Mouse (Mus musculus): Measurements from ENCODE around the gene Wnt9a. TPM values are rescaled to one million over a fixed set of nuclear protein-coding genes. Genes with fewer than 3 reads are reported as not detected.

Wnt9a gene
- polyA plus RNA-seq, 1 experiment = 0.67 TPM

GRCm38 (mm10) chr11:59265154-59265813, 41.4 kb upstream of the Wnt9a start:
- WGBS = 76% methylated on average over 8 of the region's 8 CpGs
- TF ChIP-seq CTCF (IDR thresholded peaks at IDR 0.05; ENCODE audit: borderline replicate concordance, insufficient read depth, low read depth, low read length) (no peak), POLR2A (IDR thresholded peaks at IDR 0.05; ENCODE audit: borderline replicate concordance, insufficient read depth, low read length) (no peak)
- no peak for DNase-seq
- H3K27ac ChIP-seq (ENCODE audit: insufficient read depth, low read length) = no peak overlapping the region
- no peak overlapping the region for H3K4me3 ChIP-seq (replicated peaks; ENCODE audit: insufficient read depth, low read depth, low read length)
- no peaks in the 10 kb centered on the region for H3K4me1 ChIP-seq (ENCODE audit: control insufficient read depth, insufficient read depth, low read length)
- peaks cover 4% of the 10 kb centered on the region; the same call in 1 of the 2 replicates for H3K27me3 ChIP-seq (ENCODE audit: control insufficient read depth, insufficient read depth, low read length)

- no peaks in the 10 kb centered on the region for H3K4me1 ChIP-seq (ENCODE audit: control insufficient read depth, insufficient read depth, low read length)
- TF ChIP-seq POLR2A (IDR thresholded peaks at IDR 0.05; ENCODE audit: borderline replicate concordance, insufficient read depth, low read length) (no peak), CTCF (IDR thresholded peaks at IDR 0.05; ENCODE audit: borderline replicate concordance, insufficient read depth, low read depth, low read length) (no peak)
- 39% methylated on average over 6 of the region's 6 CpGs for WGBS
- H3K27me3 ChIP-seq (ENCODE audit: control insufficient read depth, insufficient read depth, low read length) = peaks cover 4% of the 10 kb centered on the region; the same call in 1 of the 2 replicates
- no peak overlapping the region for H3K27ac ChIP-seq (ENCODE audit: insufficient read depth, low read length)
- no peak overlapping the region for H3K4me3 ChIP-seq (replicated peaks; ENCODE audit: insufficient read depth, low read depth, low read length)
- DNase-seq = no peak
Measured at GRCm38 (mm10) chr11:59266727-59267126, 40.0 kb upstream of the Wnt9a start.

GRCm38 (mm10) chr11:59274184-59274583, 32.5 kb upstream of the Wnt9a start:
- no peak overlapping the region for H3K4me3 ChIP-seq (replicated peaks; ENCODE audit: insufficient read depth, low read depth, low read length)
- H3K4me1 ChIP-seq (ENCODE audit: control insufficient read depth, insufficient read depth, low read length) = no peaks in the 10 kb centered on the region
- H3K27ac ChIP-seq (ENCODE audit: insufficient read depth, low read length) = no peak overlapping the region
- WGBS = 60% methylated on average over 3 of the region's 3 CpGs
- DNase-seq = no peak
- H3K27me3 ChIP-seq (ENCODE audit: control insufficient read depth, insufficient read depth, low read length) = no peaks in the 10 kb centered on the region
- no peak for TF ChIP-seq POLR2A (IDR thresholded peaks at IDR 0.05; ENCODE audit: borderline replicate concordance, insufficient read depth, low read length)
- TF ChIP-seq CTCF (IDR thresholded peaks at IDR 0.05; ENCODE audit: borderline replicate concordance, insufficient read depth, low read depth, low read length) = no peak

GRCm38 (mm10) chr11:59276877-59277276, 29.9 kb upstream of the Wnt9a start:
- WGBS = 74% methylated on average over 2 of the region's 2 CpGs
- DNase-seq = no peak
- no peaks in the 10 kb centered on the region for H3K4me1 ChIP-seq (ENCODE audit: control insufficient read depth, insufficient read depth, low read length)
- TF ChIP-seq POLR2A (IDR thresholded peaks at IDR 0.05; ENCODE audit: borderline replicate concordance, insufficient read depth, low read length) (no peak), CTCF (IDR thresholded peaks at IDR 0.05; ENCODE audit: borderline replicate concordance, insufficient read depth, low read depth, low read length) (no peak)
- H3K4me3 ChIP-seq (replicated peaks; ENCODE audit: insufficient read depth, low read depth, low read length) = no peak overlapping the region
- no peak overlapping the region for H3K27ac ChIP-seq (ENCODE audit: insufficient read depth, low read length)
- H3K27me3 ChIP-seq (ENCODE audit: control insufficient read depth, insufficient read depth, low read length) = no peaks in the 10 kb centered on the region

- TF ChIP-seq CTCF (IDR thresholded peaks at IDR 0.05; ENCODE audit: borderline replicate concordance, insufficient read depth, low read depth, low read length) (no peak), POLR2A (IDR thresholded peaks at IDR 0.05; ENCODE audit: borderline replicate concordance, insufficient read depth, low read length) (no peak)
- WGBS = 80% methylated on average over 4 of the region's 4 CpGs
Measured at GRCm38 (mm10) chr11:59278047-59278446, 28.7 kb upstream of the Wnt9a start.

GRCm38 (mm10) chr11:59282111-59282510, 24.6 kb upstream of the Wnt9a start:
- Histone ChIP-seq H3K4me1 (ENCODE audit: control insufficient read depth, insufficient read depth, low read length) (peaks cover 14% of the 10 kb centered on the region), H3K27ac (ENCODE audit: insufficient read depth, low read length) (no peak overlapping the region), H3K4me3 (replicated peaks; ENCODE audit: insufficient read depth, low read depth, low read length) (no peak overlapping the region), H3K27me3 (ENCODE audit: control insufficient read depth, insufficient read depth, low read length) (no peaks in the 10 kb centered on the region; the same call in 1 of the 2 replicates)
- WGBS = 86% methylated on average over 5 of the region's 5 CpGs
- no peak for DNase-seq
- TF ChIP-seq POLR2A (IDR thresholded peaks at IDR 0.05; ENCODE audit: borderline replicate concordance, insufficient read depth, low read length) = no peak
- TF ChIP-seq CTCF (IDR thresholded peaks at IDR 0.05; ENCODE audit: borderline replicate concordance, insufficient read depth, low read depth, low read length) = no peak

More at GRCm38 (mm10) chr11:59278047-59278446, 28.7 kb upstream of the Wnt9a start:
- H3K4me3 ChIP-seq (replicated peaks; ENCODE audit: insufficient read depth, low read depth, low read length) = no peak overlapping the region
- H3K27me3 ChIP-seq (ENCODE audit: control insufficient read depth, insufficient read depth, low read length) = no peaks in the 10 kb centered on the region
- no peak overlapping the region for H3K27ac ChIP-seq (ENCODE audit: insufficient read depth, low read length)
- H3K4me1 ChIP-seq (ENCODE audit: control insufficient read depth, insufficient read depth, low read length) = peaks cover under 1% of the 10 kb centered on the region
- no peak for DNase-seq

GRCm38 (mm10) chr11:59282933-59283332, 23.8 kb upstream of the Wnt9a start:
- TF ChIP-seq CTCF (IDR thresholded peaks at IDR 0.05; ENCODE audit: borderline replicate concordance, insufficient read depth, low read depth, low read length) (no peak), POLR2A (IDR thresholded peaks at IDR 0.05; ENCODE audit: borderline replicate concordance, insufficient read depth, low read length) (no peak)
- WGBS = 6% methylated on average over 10 of the region's 10 CpGs
- peak; percentile 82 to 90 for DNase-seq

GRCm38 (mm10) chr11:59284146-59284545, 22.6 kb upstream of the Wnt9a start:
- DNase-seq = no peak
- WGBS = 20% methylated on average over 14 of the region's 14 CpGs
- H3K27me3 ChIP-seq (ENCODE audit: control insufficient read depth, insufficient read depth, low read length) = peaks cover 3% of the 10 kb centered on the region
- H3K4me1 ChIP-seq (ENCODE audit: control insufficient read depth, insufficient read depth, low read length) = peaks cover 14% of the 10 kb centered on the region
- no peak for TF ChIP-seq CTCF (IDR thresholded peaks at IDR 0.05; ENCODE audit: borderline replicate concordance, insufficient read depth, low read depth, low read length)
- TF ChIP-seq POLR2A (IDR thresholded peaks at IDR 0.05; ENCODE audit: borderline replicate concordance, insufficient read depth, low read length) = no peak
- H3K4me3 ChIP-seq (replicated peaks; ENCODE audit: insufficient read depth, low read depth, low read length) = no peak overlapping the region
- H3K27ac ChIP-seq (ENCODE audit: insufficient read depth, low read length) = no peak overlapping the region

More at GRCm38 (mm10) chr11:59282933-59283332, 23.8 kb upstream of the Wnt9a start:
- no peak overlapping the region for H3K4me3 ChIP-seq (replicated peaks; ENCODE audit: insufficient read depth, low read depth, low read length)
- peaks cover 14% of the 10 kb centered on the region for H3K4me1 ChIP-seq (ENCODE audit: control insufficient read depth, insufficient read depth, low read length)
- H3K27ac ChIP-seq (ENCODE audit: insufficient read depth, low read length) = no peak overlapping the region
- H3K27me3 ChIP-seq (ENCODE audit: control insufficient read depth, insufficient read depth, low read length) = no peaks in the 10 kb centered on the region; the same call in 1 of the 2 replicates

Measured in cerebellum, adult 2 months (tissue).